15 mouse cellular contexts compared by ENCODE assay signal in genomic region chr4:120935006-120935405, GRCm38 (mm10).
"Had no signal": no experiment of that assay in that cellular context is flagged by ENCODE, and none has a peak within 500 bp of the region (broad histone marks: within the 10 kb centered on the region; RNA-seq: fewer than 3 reads in every experiment).

No protein-coding gene starts in this region.

- H3K27ac ChIP-seq: hindbrain, postnatal 0 days; left cerebral cortex, adult 2 months; limb, embryonic 10.5 days; liver, embryonic 13.5 days; lung, embryonic 15.5 days; macrophage; midbrain, embryonic 15.5 days; neural tube, embryonic 12.5 days had no signal

- H3K4me2 ChIP-seq: liver, embryonic 13.5 days; lung, embryonic 15.5 days; midbrain, embryonic 11.5 days; midbrain, embryonic 15.5 days; neural tube, embryonic 12.5 days had no signal

- H3K36me3 ChIP-seq: midbrain, embryonic 15.5 days had no signal

- H3K27me3 ChIP-seq: liver, embryonic 13.5 days; lung, embryonic 15.5 days; megakaryocyte, embryonic 14.5 days; midbrain, embryonic 15.5 days; neural tube, embryonic 12.5 days had no signal

- H3K9ac ChIP-seq: liver, embryonic 13.5 days; liver, postnatal 0 days; lung, embryonic 15.5 days; midbrain, embryonic 15.5 days; neural tube, embryonic 12.5 days had no signal

- ATAC-seq: hindbrain, postnatal 0 days; liver, postnatal 0 days; midbrain, embryonic 15.5 days had no signal

- H3K4me3 ChIP-seq: left cerebral cortex, adult 2 months; limb, embryonic 10.5 days; liver, embryonic 13.5 days; lung, embryonic 15.5 days; midbrain, embryonic 15.5 days; neural tube, embryonic 12.5 days had no signal

- DNase-seq: liver, embryonic 13.5 days; liver, postnatal 0 days; lung, postnatal 14 days; retina, postnatal 1 day; right cerebral cortex, postnatal 4 days; thymus, postnatal 36 days had no signal

- H3K9me3 ChIP-seq: limb, embryonic 10.5 days; lung, embryonic 15.5 days; midbrain, embryonic 15.5 days; neural tube, embryonic 12.5 days had no signal

- H3K4me1 ChIP-seq: limb, embryonic 10.5 days; liver, embryonic 13.5 days; lung, embryonic 15.5 days; midbrain, embryonic 15.5 days; neural tube, embryonic 12.5 days had no signal
